Mouse (Mus musculus): Measurements from ENCODE around the gene Sfxn3.
"Not testable (repeated sequence)": the region's sequence is repeated elsewhere in the genome, so short reads cannot be mapped to it uniquely, and the experiment has no call there.

Sfxn3 gene

DNA sequence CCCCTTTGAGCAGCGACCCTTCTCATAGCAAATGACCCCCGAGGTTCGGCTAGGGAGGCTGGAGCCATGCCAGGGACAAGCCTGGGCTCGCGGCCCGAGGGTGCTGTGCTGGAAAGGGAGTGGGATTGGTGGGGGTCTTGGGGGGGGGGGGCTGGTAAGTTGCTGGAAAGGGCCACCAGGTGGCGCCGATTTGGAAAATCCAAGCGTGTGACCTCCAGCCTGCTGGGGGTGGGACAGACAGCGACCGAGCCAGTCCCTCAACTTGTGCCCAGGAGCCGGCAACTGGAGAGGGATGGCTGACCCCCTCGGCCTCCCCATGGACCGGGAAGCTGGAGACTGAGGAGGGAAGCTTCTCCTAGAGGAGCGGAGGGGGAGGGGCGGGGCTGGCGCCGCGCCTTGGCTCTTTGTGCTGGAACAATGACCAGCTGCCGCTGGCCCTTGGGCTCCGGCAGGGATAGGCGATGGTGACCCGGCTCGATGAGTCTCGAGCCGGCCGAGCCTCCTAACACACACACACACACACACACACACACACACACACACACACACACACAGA lies 30.0 kb upstream of the Sfxn3 start:
- CTCF ChIA-PET: interaction anchor here (0.6 to 4.6 kb wide), 5 partner anchors 14 to 60 kb away, joined by 3 to 29 read pairs (median 6); no protein-coding TSS in a partner anchor

DNA sequence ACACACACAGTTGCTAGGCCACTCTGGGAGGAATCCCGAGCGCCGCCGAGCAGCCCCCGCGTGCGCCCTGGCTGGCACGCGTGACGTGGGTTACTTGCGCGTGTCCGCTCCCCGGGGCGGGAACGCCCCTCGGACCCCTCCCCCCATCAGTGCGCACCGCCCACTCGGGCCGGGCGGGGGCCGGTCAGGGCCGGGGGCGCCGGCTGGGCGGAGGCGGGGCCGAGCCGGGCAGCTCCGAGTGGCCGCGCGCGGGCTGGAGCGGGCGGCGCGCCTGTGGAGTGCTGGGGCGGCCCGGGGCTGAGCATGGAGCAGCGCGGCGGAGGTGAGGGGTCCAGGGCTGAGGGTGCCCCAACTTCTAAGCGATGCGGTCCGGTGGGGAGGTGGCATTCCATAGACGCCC lies 29.4 kb upstream of the Sfxn3 start:
- CTCF ChIA-PET: interaction anchor here (0.6 to 4.6 kb wide), 2 partner anchors 13 to 37 kb away, joined by 3 to 29 read pairs; no protein-coding TSS in a partner anchor

GRCm38 (mm10) chr19:45018351-45018831 lies 28.9 kb upstream of the Sfxn3 start:
- CTCF ChIA-PET: interaction anchor here (4.6 kb wide), 1 partner anchor 13 kb away, joined by 29 read pairs; no protein-coding TSS in a partner anchor

- CTCF ChIA-PET: interaction anchor here (1.5 kb wide), 1 partner anchor 10 kb away, joined by 7 read pairs; no protein-coding TSS in a partner anchor
Observed at GRCm38 (mm10) chr19:45020348-45020747, 27.0 kb upstream of the Sfxn3 start.

DNA sequence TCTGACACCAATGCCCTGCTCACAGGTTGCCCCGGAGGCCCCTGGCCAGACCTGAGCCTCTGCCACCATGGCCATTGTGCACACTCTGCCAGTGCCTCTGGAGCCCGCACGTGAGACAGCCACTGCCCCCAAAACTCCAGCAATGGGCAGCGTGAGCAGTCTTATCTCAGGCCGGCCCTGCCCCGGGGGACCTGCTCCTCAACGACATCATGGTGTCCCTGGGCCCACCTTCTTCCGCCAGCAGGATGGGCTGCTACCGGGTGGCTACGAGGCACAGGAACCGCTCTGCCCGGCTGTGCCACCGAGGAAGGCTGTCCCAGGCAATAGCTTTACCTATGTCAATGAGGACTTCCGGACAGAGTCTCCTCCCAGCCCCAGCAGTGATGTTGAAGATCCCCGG lies 25.9 kb upstream of the Sfxn3 start:
- CTCF ChIA-PET: interaction anchor here (1.5 kb wide), 1 partner anchor 9 kb away, joined by 7 read pairs; no protein-coding TSS in a partner anchor

GRCm38 (mm10) chr19:45023993-45024392 lies 23.3 kb upstream of the Sfxn3 start:
- CTCF ChIA-PET: no interaction called here

- CTCF ChIA-PET: no interaction called here
Observed at GRCm38 (mm10) chr19:45024775-45025174, 22.5 kb upstream of the Sfxn3 start.

DNA sequence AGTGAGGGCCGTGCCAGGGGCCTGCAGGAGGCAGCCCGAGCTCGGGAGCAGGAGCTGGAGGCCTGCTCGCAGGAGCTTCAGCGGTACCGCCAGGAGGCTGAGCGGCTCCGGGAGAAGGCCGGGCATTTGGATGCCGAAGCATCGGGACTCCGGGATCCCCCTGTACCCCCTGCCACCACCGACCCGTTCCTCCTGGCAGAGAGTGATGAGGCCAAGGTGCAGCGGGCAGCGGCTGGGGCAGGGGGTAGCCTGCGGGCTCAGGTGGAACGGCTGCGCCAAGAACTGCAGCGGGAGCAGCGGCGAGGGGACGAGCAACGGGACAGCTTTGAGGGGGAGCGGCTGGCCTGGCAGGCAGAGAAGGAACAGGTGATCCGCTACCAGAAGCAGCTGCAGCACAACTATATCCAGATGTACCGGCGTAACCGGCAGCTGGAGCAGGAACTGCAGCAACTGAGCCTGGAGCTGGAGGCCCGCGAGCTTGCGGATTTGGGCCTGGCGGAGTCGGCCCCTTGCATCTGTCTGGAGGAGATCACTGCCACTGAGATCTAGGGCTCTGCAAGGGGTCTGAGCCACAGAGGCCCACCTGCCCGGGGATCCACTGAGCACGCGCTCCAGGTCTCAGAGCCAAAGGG lies 21.2 kb upstream of the Sfxn3 start:
- CTCF ChIA-PET: interaction anchor here (0.7 kb wide), 2 partner anchors 15 to 131 kb away, joined by 7 to 8 read pairs; no protein-coding TSS in a partner anchor

- CTCF ChIA-PET: interaction anchor here (0.6 to 0.7 kb wide), 3 partner anchors 16 to 130 kb away, joined by 3 to 8 read pairs (median 7); no protein-coding TSS in a partner anchor
Observed at GRCm38 (mm10) chr19:45026958-45027670, 20.2 kb upstream of the Sfxn3 start.

- CTCF ChIA-PET: no interaction called here
Observed at GRCm38 (mm10) chr19:45027848-45028247, 19.5 kb upstream of the Sfxn3 start.

- CTCF ChIA-PET: interaction anchor here (0.6 kb wide), 1 partner anchor 15 kb away, joined by 3 read pairs; no protein-coding TSS in a partner anchor
Observed at GRCm38 (mm10) chr19:45028746-45029145, 18.6 kb upstream of the Sfxn3 start.

GRCm38 (mm10) chr19:45029571-45029970 lies 17.7 kb upstream of the Sfxn3 start:
- CTCF ChIA-PET: interaction anchor here (1.0 to 3.6 kb wide), 3 partner anchors 13 to 22 kb away, joined by 3 to 29 read pairs (median 24); no protein-coding TSS in a partner anchor

GRCm38 (mm10) chr19:45030111-45030510 lies 17.2 kb upstream of the Sfxn3 start:
- CTCF ChIA-PET: interaction anchor here (0.6 to 3.6 kb wide), 5 partner anchors 10 to 150 kb away, joined by 3 to 29 read pairs (median 7); no protein-coding TSS in a partner anchor

- CTCF ChIA-PET: interaction anchor here (0.6 to 3.6 kb wide), 9 partner anchors 10 to 886 kb away, joined by 3 to 29 read pairs (median 4); partner anchors contain the start of genes Sfxn3 and Twnk
Observed at GRCm38 (mm10) chr19:45030746-45031693, 16.3 kb upstream of the Sfxn3 start.

- CTCF ChIA-PET: interaction anchor here (1.1 to 3.6 kb wide), 4 partner anchors 15 to 26 kb away, joined by 3 to 29 read pairs (median 15); partner anchors contain the start of genes Sfxn3 and Twnk
Observed at GRCm38 (mm10) chr19:45031780-45032179, 15.5 kb upstream of the Sfxn3 start.

DNA sequence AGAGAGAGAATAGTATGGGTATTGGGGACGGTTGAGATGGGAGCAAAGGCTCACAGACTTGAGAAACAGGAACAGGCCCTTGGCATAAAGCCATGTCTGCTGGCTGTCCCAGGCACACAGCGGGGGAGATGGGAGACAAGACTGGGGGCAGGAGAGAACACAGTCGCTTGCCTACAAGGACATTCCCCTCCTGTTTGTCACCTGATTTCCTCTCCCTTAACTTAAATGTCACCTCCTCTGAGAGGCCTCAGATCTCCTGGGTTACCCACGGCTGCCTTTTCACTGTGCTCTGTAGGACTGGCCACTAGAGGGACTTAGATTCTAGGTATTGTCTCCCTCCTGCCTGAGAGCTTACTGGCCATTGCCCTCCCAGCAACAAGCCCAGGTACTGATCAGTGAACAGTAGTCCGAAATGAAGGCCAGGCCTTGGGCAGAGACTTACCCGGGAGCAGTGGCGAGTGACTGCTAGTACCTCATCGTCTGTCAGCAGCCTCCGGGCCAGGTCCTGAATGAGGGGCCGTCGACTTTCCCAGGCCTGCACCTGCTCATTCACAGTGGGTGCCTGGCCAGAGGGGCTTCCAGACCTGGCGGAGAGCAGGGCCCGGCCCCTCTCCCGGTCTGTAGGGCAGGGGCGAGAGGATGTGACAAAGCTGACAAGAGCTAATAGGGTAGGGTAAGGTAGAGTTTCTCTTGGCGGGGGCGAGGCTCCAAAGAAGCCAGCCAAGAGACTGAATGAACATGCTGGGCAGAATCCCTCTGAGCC lies 14.6 kb upstream of the Sfxn3 start:
- CTCF ChIA-PET: interaction anchor here (3.6 kb wide), 1 partner anchor 16 kb away, joined by 29 read pairs; no protein-coding TSS in a partner anchor

- CTCF ChIA-PET: no interaction called here
Observed at GRCm38 (mm10) chr19:45036867-45037266, 10.4 kb upstream of the Sfxn3 start.

DNA sequence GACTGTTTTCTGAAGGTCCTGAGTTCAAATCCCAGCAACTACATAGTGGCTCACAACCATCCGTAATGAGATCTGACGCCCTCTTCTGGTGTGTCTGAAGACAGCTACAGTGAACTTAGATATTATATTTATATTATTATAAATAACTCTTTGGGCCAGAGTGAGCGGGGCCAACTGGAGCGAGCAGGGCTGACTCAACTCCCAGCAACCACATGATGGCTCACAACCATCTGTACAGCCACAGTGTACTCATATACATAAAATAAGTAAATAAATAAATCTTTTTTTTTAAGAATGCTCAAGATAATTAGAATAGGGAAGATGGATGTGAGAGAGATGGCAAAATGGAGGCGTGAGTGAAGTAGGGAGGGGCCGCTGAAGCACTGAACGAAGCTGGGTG lies 9.1 kb upstream of the Sfxn3 start:
- CTCF ChIA-PET: not testable (repeated sequence)

- CTCF ChIA-PET: no interaction called here
Observed at GRCm38 (mm10) chr19:45040214-45040613, 7.1 kb upstream of the Sfxn3 start.

Measured in spleen, embryonic (tissue).